Mouse (Mus musculus) forebrain, embryonic 14.5 days (tissue): ENCODE measurements around the gene Clk3. TPM values are rescaled to one million over a fixed set of nuclear protein-coding genes. Genes with fewer than 3 reads are reported as not detected.

ENCODE experiments used
- polyA plus RNA-seq: library from polyadenylated mRNA; unstranded; fragments of >200 nt; fragmentation: Nextera tagmentation; extraction: Ambion mirVana; gene quantifications from 2 replicates; pipeline ENCODE4 v1.2.1, GENCODE M21; 2014

Clk3 gene
- polyA plus RNA-seq, 1 experiment from 2014 or later, result 94.9 TPM

Other genes starting within 250 kb of the Clk3 start
- 791 and 827 TPM in 2 replicates for gene Cox5a, start 244.6 kb downstream of the Clk3 start, polyA plus RNA-seq
- gene Fam219b, start 228.3 kb downstream of the Clk3 start, polyA plus RNA-seq, result 20.4 and 23.6 TPM in 2 replicates
- gene Mpi, start 213.1 kb downstream of the Clk3 start, polyA plus RNA-seq, result 46.1 and 47.5 TPM in 2 replicates
- 55.5 and 56.4 TPM in 2 replicates for gene Scamp2, start 204.9 kb downstream of the Clk3 start, polyA plus RNA-seq
- 5.2 and 10.8 TPM in 2 replicates for gene Ulk3, start 176.4 kb downstream of the Clk3 start, polyA plus RNA-seq
- gene Cplx3, start 159.6 kb downstream of the Clk3 start, polyA plus RNA-seq, result 0.34 and 0.36 TPM in 2 replicates
- gene Lman1l, start 145.1 kb downstream of the Clk3 start, polyA plus RNA-seq, result not detected in 2 replicates
- 29.2 and 29.3 TPM in 2 replicates for gene Csk, start 112.2 kb downstream of the Clk3 start, polyA plus RNA-seq
- not detected in 2 replicates for gene Cyp1a2, start 82.2 kb downstream of the Clk3 start, polyA plus RNA-seq
- gene Cyp1a1, start 77.9 kb downstream of the Clk3 start, polyA plus RNA-seq, result 0.19 TPM in 1 of 2 replicates, not detected in the other
- 27.5 and 28.9 TPM in 2 replicates for gene Edc3, start 57.3 kb downstream of the Clk3 start, polyA plus RNA-seq
- gene Arid3b, start 70.9 kb upstream of the Clk3 start, polyA plus RNA-seq, result 7.0 and 9.8 TPM in 2 replicates
- gene Ubl7, start 145.1 kb upstream of the Clk3 start, polyA plus RNA-seq, result 144 and 166 TPM in 2 replicates
- 3.6 and 6.2 TPM in 2 replicates for gene Sema7a, start 174.3 kb upstream of the Clk3 start, polyA plus RNA-seq
- gene Cyp11a1, start 240.6 kb upstream of the Clk3 start, polyA plus RNA-seq, result 0.15 and 0.54 TPM in 2 replicates